Mouse (Mus musculus) left cerebral cortex, postnatal 14 days (tissue): ENCODE measurements around the gene Dkkl1. TPM values are rescaled to one million over a fixed set of nuclear protein-coding genes. Genes with fewer than 3 reads are reported as not detected.
"Not testable (repeated sequence)": the region's sequence is repeated elsewhere in the genome, so short reads cannot be mapped to it uniquely, and the experiment has no call there.

ENCODE experiments used
- DNase-seq, 2 experiments: peaks; one replicate each; pipeline ENCODE4 v3.0.0; 2021 to 2022; ENCODE audit warnings: low spot score in 2 of 2, mixed read lengths in 1 of 2
- intact Hi-C: fragments of 180-260 bp; cut with DNase I; formaldehyde crosslinking; loops from one replicate; pipeline ENCODE4 v1.15.1; 2025
- total RNA-seq, 2 experiments: library from RNA; stranded (reverse); gene quantifications; 2 replicates each; pipeline ENCODE4 v1.2.3; 2021

Gene Dkkl1
- total RNA-seq, 2 experiments from 2014 or later = 13.7 to 17.3 TPM

GRCm38 (mm10) chr7:45175398-45175797 is 36.5 kb downstream of the Dkkl1 start:
- intact Hi-C loops = loop anchor here (5.0 kb wide), 1 partner anchor 122 kb away; no protein-coding TSS in a partner anchor
- no peak for DNase-seq

GRCm38 (mm10) chr7:45174567-45175280 is 37.2 kb downstream of the Dkkl1 start:
- no peak for DNase-seq
- intact Hi-C loops = loop anchor here (5.0 kb wide), 1 partner anchor 123 kb away; no protein-coding TSS in a partner anchor

- DNase-seq, intact Hi-C loops: not testable (repeated sequence)
Observed at GRCm38 (mm10) chr7:45173772-45174171, 38.2 kb downstream of the Dkkl1 start.

- no peak for DNase-seq
Observed at GRCm38 (mm10) chr7:45172974-45173373, 39.0 kb downstream of the Dkkl1 start.

GRCm38 (mm10) chr7:45169495-45169894 is 42.5 kb downstream of the Dkkl1 start:
- intact Hi-C loops = loop anchor here (5.0 kb wide), 1 partner anchor 63 kb away; no protein-coding TSS in a partner anchor
- DNase-seq = peak in 1 of 2 experiments; percentile 89

More at GRCm38 (mm10) chr7:45172974-45173373, 39.0 kb downstream of the Dkkl1 start:
- intact Hi-C loops = no loop called here

GRCm38 (mm10) chr7:45168656-45169055 is 43.3 kb downstream of the Dkkl1 start:
- DNase-seq = no peak
- intact Hi-C loops = loop anchor here (5.0 kb wide), 1 partner anchor 64 kb away; no protein-coding TSS in a partner anchor

GRCm38 (mm10) chr7:45167761-45168445 is 44.0 kb downstream of the Dkkl1 start:
- DNase-seq = no peak
- intact Hi-C loops = loop anchor here (5.0 kb wide), 1 partner anchor 64 kb away; no protein-coding TSS in a partner anchor

GRCm38 (mm10) chr7:45166950-45167401 is 45.0 kb downstream of the Dkkl1 start:
- DNase-seq = peak; percentile 64 to 65
- intact Hi-C loops = loop anchor here (5.0 kb wide), 1 partner anchor 65 kb away; no protein-coding TSS in a partner anchor

GRCm38 (mm10) chr7:45165701-45166100 is 46.2 kb downstream of the Dkkl1 start:
- no peak for DNase-seq
- intact Hi-C loops = loop anchor here (5.0 kb wide), 1 partner anchor 67 kb away; no protein-coding TSS in a partner anchor

- DNase-seq = no peak
- intact Hi-C loops = loop anchor here (5.0 kb wide), 1 partner anchor 67 kb away; no protein-coding TSS in a partner anchor
Observed at GRCm38 (mm10) chr7:45164833-45165232, 47.1 kb downstream of the Dkkl1 start.

GRCm38 (mm10) chr7:45163735-45164490 is 48.0 kb downstream of the Dkkl1 start, which contains the start of gene Slc17a7:
Gene Slc17a7 (plus strand): TSS chr7:45163949.
- intact Hi-C loops = loop anchor here (2.0 kb wide), 2 partner anchors 35 to 135 kb away; no protein-coding TSS in a partner anchor
- peak in 1 of 2 experiments; percentile 66 for DNase-seq

- intact Hi-C loops = loop anchor here (2.0 kb wide), 2 partner anchors 36 to 136 kb away; no protein-coding TSS in a partner anchor
- DNase-seq = no peak
Observed at GRCm38 (mm10) chr7:45162996-45163615, 48.8 kb downstream of the Dkkl1 start.

- intact Hi-C loops = loop anchor here (2.0 kb wide), 2 partner anchors 36 to 136 kb away; no protein-coding TSS in a partner anchor
- no peak for DNase-seq
Observed at GRCm38 (mm10) chr7:45162551-45162950, 49.4 kb downstream of the Dkkl1 start.

- DNase-seq = peak; percentile 94 to 95
- intact Hi-C loops = loop anchor here (2.0 kb wide), 2 partner anchors 37 to 137 kb away; no protein-coding TSS in a partner anchor
Observed at GRCm38 (mm10) chr7:45161612-45162473, 50.1 kb downstream of the Dkkl1 start.

- intact Hi-C loops = no loop called here
- no peak for DNase-seq
Observed at GRCm38 (mm10) chr7:45160866-45161265, 51.1 kb downstream of the Dkkl1 start.

GRCm38 (mm10) chr7:45160316-45160800 is 51.6 kb downstream of the Dkkl1 start:
- intact Hi-C loops = no loop called here
- DNase-seq = no peak

GRCm38 (mm10) chr7:45158991-45159390 is 53.0 kb downstream of the Dkkl1 start:
- intact Hi-C loops = no loop called here
- DNase-seq = no peak
